Mouse (Mus musculus) MEL (cell line): ENCODE data around the gene Abca15.

Source experiments
- CHD1 ChIP-seq: IDR thresholded peaks from 2 replicates; pipeline ENCODE4 v1.6.1; 2012; ENCODE audit warnings: low read depth, mild to moderate bottlenecking, inconsistent platforms, low read length, improper control_type of control experiment
- NRF1 ChIP-seq: IDR thresholded peaks from 2 replicates; pipeline ENCODE4 v1.6.1; 2014; ENCODE audit warnings: low read depth, mild to moderate bottlenecking, inconsistent platforms, low read length, improper control_type of control experiment, moderate library complexity; ENCODE audit not compliant: poor library complexity, insufficient read depth, severe bottlenecking

DNA sequence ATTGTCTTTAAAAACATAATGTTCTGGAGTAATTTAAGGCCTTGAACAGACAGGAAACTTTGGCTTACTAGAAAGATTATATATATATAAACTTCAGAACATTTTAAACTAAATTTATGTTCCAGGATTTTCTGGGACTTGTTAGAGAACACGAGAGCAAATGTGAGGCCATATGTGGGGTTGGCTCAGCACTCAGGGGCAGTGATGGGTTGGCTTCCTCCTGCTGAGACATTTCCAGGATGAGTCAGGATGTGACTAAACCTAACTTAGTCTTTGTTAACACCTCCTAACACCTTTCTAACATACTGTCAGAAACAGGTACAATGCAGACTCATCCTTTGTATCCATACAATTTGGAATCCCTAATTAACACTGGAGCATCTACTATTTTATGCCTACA is 12.4 kb upstream of the Abca15 start:
- no peak for TF ChIP-seq CHD1
- no peak for TF ChIP-seq NRF1
